Mouse (Mus musculus): ENCODE measurements at regions not wholly inside any gene's neighbourhood (a gene's known extent, or its start where the extent isn't known, plus 50 kb on each side); places are given as distances from the start of the nearest gene placed in this dataset.
A peak's percentile ranks its signal among the peaks of the same experiment; 100 is the strongest.

- no peak overlapping the region for H3K4me3 ChIP-seq
- TF ChIP-seq MAX (IDR thresholded peaks at IDR 0.05; ENCODE audit: low read depth) (no peak), POLR2AphosphoS2 (IDR thresholded peaks at IDR 0.05; ENCODE audit: insufficient read length, low read depth) (no peak), USF1 (IDR thresholded peaks at IDR 0.05; ENCODE audit: low read depth) (no peak), MYOG (IDR thresholded peaks at IDR 0.05; ENCODE audit: control insufficient read depth in 1 of 3, insufficient read depth in 1 of 3, insufficient read length in 2 of 3, low read depth in 2 of 3) (no peak), MYOD1 (IDR thresholded peaks at IDR 0.05; ENCODE audit: control insufficient read depth in 1 of 3, insufficient read length in 2 of 3, low read depth in 2 of 3) (no peak)
- H3ac ChIP-seq (ENCODE audit: control insufficient read depth, insufficient read length): no peak overlapping the region
- H3K27me3 ChIP-seq (ENCODE audit: control insufficient read depth, insufficient read depth, insufficient read length): no peaks in the 10 kb centered on the region
- H3K36me3 ChIP-seq (ENCODE audit: control insufficient read depth, insufficient read depth): no peaks in the 10 kb centered on the region
- H3K4me2 ChIP-seq (ENCODE audit: low read depth): no peak overlapping the region
- no peaks in the 10 kb centered on the region for H3K79me2 ChIP-seq (ENCODE audit: control insufficient read depth, insufficient read depth)
Measured at GRCm38 (mm10) chr8:118028061-118028850, 226.5 kb upstream of the Mphosph6 start.

GRCm38 (mm10) chr8:118023451-118023850, 221.7 kb upstream of the Mphosph6 start:
- H3K36me3 ChIP-seq (ENCODE audit: control insufficient read depth, insufficient read depth): no peaks in the 10 kb centered on the region
- no peak overlapping the region for H3ac ChIP-seq (ENCODE audit: control insufficient read depth, insufficient read length)
- H3K27me3 ChIP-seq (ENCODE audit: control insufficient read depth, insufficient read depth, insufficient read length): no peaks in the 10 kb centered on the region
- TF ChIP-seq SRF (IDR thresholded peaks at IDR 0.05; ENCODE audit: control insufficient read depth, insufficient read length, low read depth) (no peak), REST (IDR thresholded peaks at IDR 0.05; ENCODE audit: insufficient read depth, insufficient read length) (no peak), TCF12 (IDR thresholded peaks at IDR 0.05; ENCODE audit: insufficient read depth, poor library complexity, severe bottlenecking) (no peak), MYOG (IDR thresholded peaks at IDR 0.05; ENCODE audit: control insufficient read depth in 1 of 3, insufficient read depth in 1 of 3, insufficient read length in 2 of 3, low read depth in 2 of 3) (no peak), MYOD1 (IDR thresholded peaks at IDR 0.05; ENCODE audit: control insufficient read depth in 1 of 3, insufficient read length in 2 of 3, low read depth in 2 of 3) (no peak), CEBPB (IDR thresholded peaks at IDR 0.05; ENCODE audit: insufficient read depth, poor library complexity, severe bottlenecking) (no peak)
- H3K4me3 ChIP-seq: no peak overlapping the region
- H3K79me2 ChIP-seq (ENCODE audit: control insufficient read depth, insufficient read depth): no peaks in the 10 kb centered on the region
- no peak overlapping the region for H3K4me2 ChIP-seq (ENCODE audit: low read depth)

- TF ChIP-seq USF1 (IDR thresholded peaks at IDR 0.05; ENCODE audit: low read depth) (no peak), MYOG (IDR thresholded peaks at IDR 0.05; ENCODE audit: control insufficient read depth in 1 of 3, insufficient read depth in 1 of 3, insufficient read length in 2 of 3, low read depth in 2 of 3) (peak in 1 of 3 experiments; percentile 14)
- Histone ChIP-seq H3K36me3 (ENCODE audit: control insufficient read depth, insufficient read depth) (no peaks in the 10 kb centered on the region), H3ac (ENCODE audit: control insufficient read depth, insufficient read length) (no peak overlapping the region), H3K79me2 (ENCODE audit: control insufficient read depth, insufficient read depth) (no peaks in the 10 kb centered on the region), H3K27me3 (ENCODE audit: control insufficient read depth, insufficient read depth, insufficient read length) (no peaks in the 10 kb centered on the region), H3K4me2 (ENCODE audit: low read depth) (no peak overlapping the region), H3K4me3 (no peak overlapping the region)
Measured at GRCm38 (mm10) chr8:118021978-118022377, 220.2 kb upstream of the Mphosph6 start.

GRCm38 (mm10) chr8:118017261-118017660, 215.5 kb upstream of the Mphosph6 start:
- no peaks in the 10 kb centered on the region for H3K36me3 ChIP-seq (ENCODE audit: control insufficient read depth, insufficient read depth)

GRCm38 (mm10) chr8:118005186-118005585, 203.4 kb upstream of the Mphosph6 start:
- Histone ChIP-seq H3K79me2 (ENCODE audit: control insufficient read depth, insufficient read depth) (no peaks in the 10 kb centered on the region), H3K27me3 (ENCODE audit: control insufficient read depth, insufficient read depth, insufficient read length) (peaks cover 7% of the 10 kb centered on the region), H3K36me3 (ENCODE audit: control insufficient read depth, insufficient read depth) (no peaks in the 10 kb centered on the region), H3ac (ENCODE audit: control insufficient read depth, insufficient read length) (no peak overlapping the region), H3K4me3 (no peak overlapping the region), H3K4me2 (ENCODE audit: low read depth) (no peak overlapping the region)
- TF ChIP-seq POLR2AphosphoS2 (IDR thresholded peaks at IDR 0.05; ENCODE audit: insufficient read length, low read depth) (no peak), E2F4 (IDR thresholded peaks at IDR 0.05; ENCODE audit: insufficient read depth) (no peak), CEBPB (IDR thresholded peaks at IDR 0.05; ENCODE audit: insufficient read depth, poor library complexity, severe bottlenecking) (no peak), USF1 (IDR thresholded peaks at IDR 0.05; ENCODE audit: low read depth) (no peak), REST (IDR thresholded peaks at IDR 0.05; ENCODE audit: insufficient read depth, insufficient read length) (no peak), TCF3 (IDR thresholded peaks at IDR 0.05; ENCODE audit: insufficient read length, low read depth) (no peak), SRF (IDR thresholded peaks at IDR 0.05; ENCODE audit: control insufficient read depth, insufficient read length, low read depth) (no peak), POLR2A (IDR thresholded peaks at IDR 0.05; ENCODE audit: insufficient read length, low read depth) (no peak), TCF12 (IDR thresholded peaks at IDR 0.05; ENCODE audit: insufficient read depth, poor library complexity, severe bottlenecking) (no peak), MYOG (IDR thresholded peaks at IDR 0.05; ENCODE audit: control insufficient read depth in 1 of 3, insufficient read depth in 1 of 3, insufficient read length in 2 of 3, low read depth in 2 of 3) (no peak), MAX (IDR thresholded peaks at IDR 0.05; ENCODE audit: low read depth) (no peak), MYOD1 (IDR thresholded peaks at IDR 0.05; ENCODE audit: control insufficient read depth in 1 of 3, insufficient read length in 2 of 3, low read depth in 2 of 3) (no peak)

More at GRCm38 (mm10) chr8:118017261-118017660, 215.5 kb upstream of the Mphosph6 start:
- Histone ChIP-seq H3K27me3 (ENCODE audit: control insufficient read depth, insufficient read depth, insufficient read length) (no peaks in the 10 kb centered on the region), H3K79me2 (ENCODE audit: control insufficient read depth, insufficient read depth) (no peaks in the 10 kb centered on the region), H3K4me3 (no peak overlapping the region), H3K4me2 (ENCODE audit: low read depth) (no peak overlapping the region), H3ac (ENCODE audit: control insufficient read depth, insufficient read length) (no peak overlapping the region)
- TF ChIP-seq E2F4 (IDR thresholded peaks at IDR 0.05; ENCODE audit: insufficient read depth): no peak
- TF ChIP-seq POLR2AphosphoS2 (IDR thresholded peaks at IDR 0.05; ENCODE audit: insufficient read length, low read depth): no peak
- no peak for TF ChIP-seq TCF12 (IDR thresholded peaks at IDR 0.05; ENCODE audit: insufficient read depth, poor library complexity, severe bottlenecking)
- TF ChIP-seq POLR2A (IDR thresholded peaks at IDR 0.05; ENCODE audit: insufficient read length, low read depth): no peak

Data from myocyte (in vitro differentiated cells).